Mouse (Mus musculus) forelimb bud, embryonic 11.5 days (tissue): ENCODE measurements around the gene Stox2.

Experiments
- DNase-seq: peaks from one replicate; pipeline ENCODE4 v3.0.0-alpha.2; 2012; ENCODE audit warnings: low read depth, low spot score

Stox2 gene

DNA sequence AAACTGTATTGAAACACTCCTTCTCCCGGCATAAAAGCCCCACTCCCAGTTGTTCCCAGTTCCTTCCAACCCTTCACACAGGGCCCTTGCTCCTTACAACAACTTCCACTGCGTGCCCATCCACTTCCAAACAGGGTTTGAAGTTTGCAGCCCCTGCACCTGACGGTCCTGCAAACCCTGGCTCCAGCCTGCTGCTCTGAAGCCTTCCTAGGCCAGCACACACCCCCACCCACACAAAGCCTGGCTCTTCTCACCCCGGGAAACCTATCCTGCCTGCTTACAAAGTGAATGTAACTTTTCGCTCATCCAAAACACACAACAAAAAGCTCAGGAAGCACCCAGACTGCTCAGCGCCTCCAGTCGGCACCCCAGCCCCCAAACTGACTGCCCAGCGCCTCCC lies 37.1 kb downstream of the Stox2 start:
- no peak for DNase-seq

DNA sequence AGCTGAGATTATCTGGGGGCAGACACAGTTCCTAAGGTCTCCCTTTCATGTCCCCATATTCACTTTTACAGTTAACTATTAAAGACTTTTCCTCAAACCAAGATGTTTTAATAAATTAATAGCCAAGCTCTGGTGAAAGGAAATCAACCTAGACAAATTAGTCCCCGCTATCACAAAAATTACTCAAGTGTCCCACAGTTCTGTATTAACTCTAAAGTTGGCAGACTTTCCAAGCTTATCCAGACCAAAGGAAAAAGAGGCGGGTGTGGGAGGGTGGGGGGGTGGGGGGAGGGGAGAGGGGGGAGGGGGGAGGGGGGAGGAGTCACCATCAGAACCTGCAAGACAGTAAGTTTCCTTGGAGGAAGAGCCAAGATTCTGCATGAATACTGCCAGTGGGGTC lies 41.3 kb downstream of the Stox2 start:
- DNase-seq, result no peak

DNA sequence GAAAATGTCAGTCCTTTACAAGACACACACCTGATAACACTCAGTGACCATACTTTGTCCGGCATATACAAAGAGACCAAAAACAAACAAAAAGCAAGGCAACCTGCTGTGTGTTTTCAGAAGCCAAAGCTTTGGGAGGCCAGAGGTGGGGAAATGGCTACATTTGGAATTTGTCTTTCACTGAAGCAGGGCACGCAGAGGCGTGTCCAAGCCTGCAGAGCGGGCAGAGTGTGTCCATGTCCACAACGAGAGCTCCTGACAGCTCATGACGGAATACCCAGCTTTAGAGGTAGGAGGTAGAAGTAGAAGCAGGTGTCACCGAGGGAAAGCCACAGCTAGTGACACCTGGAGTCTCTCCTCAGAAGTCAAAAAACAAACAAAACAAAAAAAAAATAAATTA lies 53.2 kb downstream of the Stox2 start:
- no peak for DNase-seq

DNA sequence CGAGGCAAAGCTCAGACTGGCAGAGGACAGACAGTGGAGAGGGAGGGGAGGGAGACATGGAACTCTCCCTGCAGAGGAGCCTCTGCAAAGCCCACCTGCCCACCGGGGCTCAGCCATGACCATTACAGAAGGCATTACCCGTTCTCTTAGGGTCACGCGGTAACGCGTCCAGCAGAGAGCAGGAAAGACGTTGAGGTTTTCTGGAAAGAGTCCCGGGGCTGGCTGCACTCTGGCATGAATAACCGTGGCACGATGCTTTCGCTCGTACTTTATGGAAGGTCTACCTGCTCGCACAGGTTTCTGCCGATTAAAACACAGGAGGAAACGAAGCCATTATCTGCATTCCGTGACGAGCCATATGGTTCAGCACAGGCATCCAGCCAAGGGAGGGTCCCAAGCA lies 53.9 kb downstream of the Stox2 start:
- no peak for DNase-seq

DNA sequence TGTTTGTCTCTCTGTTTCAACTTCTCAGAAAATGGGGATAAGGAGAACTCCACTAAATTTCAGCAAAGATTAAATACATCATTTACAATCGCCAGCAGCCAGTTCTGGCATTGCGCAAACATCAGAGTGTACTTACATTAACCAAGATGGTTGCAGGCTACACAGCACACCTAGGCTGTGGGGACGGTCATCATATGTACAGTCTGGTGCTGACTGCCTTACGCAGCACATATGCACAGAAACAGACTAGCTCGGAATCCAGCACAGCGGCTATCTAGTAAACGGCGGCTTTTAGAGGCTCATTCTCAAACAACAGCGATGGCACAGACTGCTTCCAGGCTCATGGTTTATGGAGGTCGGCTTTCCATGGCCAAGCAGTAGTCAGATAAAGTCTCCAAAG lies 54.3 kb downstream of the Stox2 start:
- no peak for DNase-seq

DNA sequence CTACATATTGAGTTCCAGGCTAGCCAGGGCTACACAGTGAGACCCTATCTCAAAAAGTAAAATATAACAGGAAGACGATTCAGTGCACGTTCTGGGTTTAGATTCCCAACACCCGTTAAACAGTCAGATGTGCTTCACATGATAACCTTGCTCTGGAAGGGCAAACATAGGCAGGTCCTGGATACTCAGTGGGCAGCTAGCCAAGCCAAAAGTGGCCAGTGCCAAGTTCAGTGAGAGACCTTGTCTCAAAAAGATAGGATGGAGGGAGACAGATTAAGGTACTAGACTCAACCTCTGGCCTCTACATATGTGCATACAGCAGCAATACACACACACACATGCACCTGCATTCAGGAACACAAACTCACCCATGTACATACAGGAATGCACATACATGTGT lies 56.7 kb downstream of the Stox2 start:
- no peak for DNase-seq

DNA sequence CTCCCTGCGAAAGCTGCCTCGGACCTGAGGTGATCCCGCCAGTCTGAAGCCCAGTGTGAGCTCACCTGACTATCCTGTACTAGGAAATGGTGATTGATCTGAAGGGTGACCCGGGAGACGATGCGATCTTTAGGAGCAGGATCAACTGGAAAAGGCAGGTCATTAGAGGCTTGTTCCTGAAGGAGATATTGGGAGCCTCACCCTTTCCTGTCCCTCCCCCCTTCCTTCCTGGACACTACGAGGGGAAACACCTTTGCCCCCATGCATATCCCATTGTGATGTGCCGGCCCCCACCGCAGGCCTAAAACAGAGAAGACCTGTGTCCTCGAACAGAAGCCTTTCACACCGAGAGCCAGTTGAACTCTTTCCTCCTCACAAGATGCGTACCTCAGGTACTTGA lies 58.0 kb downstream of the Stox2 start:
- DNase-seq, result no peak

DNA sequence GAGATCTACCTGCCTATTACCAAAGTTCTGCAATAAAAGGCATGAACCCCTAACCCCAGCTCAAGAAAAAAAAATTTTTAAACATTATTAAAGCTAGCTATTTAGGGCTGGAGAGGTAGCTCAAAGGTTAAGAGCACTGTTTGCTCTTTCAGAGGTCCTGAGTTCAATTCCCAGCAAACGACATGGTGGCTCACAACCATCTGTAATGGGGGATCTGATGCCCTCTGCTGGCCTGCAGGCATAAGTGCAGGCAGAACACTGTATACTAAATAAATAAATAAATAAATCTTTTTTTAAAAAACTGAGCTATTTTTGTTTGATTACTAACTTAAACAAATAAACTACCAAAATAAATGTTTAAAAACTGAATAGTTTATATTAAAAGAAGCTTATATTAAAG lies 60.4 kb downstream of the Stox2 start:
- DNase-seq, result no peak

DNA sequence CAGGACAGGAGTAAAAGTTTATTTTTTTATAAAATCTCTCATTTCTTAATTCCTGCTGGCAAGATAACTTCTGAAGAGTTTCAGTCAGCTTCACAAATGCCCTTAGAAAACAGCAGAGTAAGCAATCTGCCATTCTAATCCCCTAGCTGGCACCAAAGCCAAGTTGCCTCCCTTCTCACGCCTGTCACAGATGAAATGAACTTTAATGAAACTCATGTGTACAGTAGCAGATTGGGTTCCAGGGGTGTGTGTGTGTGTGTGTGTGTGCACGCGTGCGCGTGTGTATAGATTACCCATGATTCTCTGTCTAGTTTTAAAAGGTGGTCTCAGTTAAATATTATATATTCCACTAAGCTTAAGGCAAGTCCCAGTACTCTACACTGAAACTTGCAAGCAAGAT lies 62.0 kb downstream of the Stox2 start:
- DNase-seq, result no peak

DNA sequence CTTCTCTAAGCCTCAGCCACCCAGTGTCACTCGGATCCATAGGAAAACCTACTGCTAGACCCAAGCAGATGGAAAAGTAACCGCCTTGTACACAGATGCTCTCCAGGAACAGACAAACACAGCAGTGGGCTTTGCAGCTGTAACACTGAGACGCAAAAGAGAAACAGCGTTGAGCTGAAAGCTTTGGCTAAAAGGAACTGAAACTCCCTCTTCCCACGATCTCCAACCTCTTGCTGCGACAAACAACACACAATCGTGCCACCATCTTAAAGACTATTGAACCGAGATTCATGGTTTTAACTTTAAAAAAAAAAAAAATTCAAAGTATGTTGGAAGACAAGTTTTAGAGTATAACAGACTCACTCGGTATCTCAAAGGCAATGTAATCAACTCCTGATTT lies 62.5 kb downstream of the Stox2 start:
- DNase-seq, result no peak

DNA sequence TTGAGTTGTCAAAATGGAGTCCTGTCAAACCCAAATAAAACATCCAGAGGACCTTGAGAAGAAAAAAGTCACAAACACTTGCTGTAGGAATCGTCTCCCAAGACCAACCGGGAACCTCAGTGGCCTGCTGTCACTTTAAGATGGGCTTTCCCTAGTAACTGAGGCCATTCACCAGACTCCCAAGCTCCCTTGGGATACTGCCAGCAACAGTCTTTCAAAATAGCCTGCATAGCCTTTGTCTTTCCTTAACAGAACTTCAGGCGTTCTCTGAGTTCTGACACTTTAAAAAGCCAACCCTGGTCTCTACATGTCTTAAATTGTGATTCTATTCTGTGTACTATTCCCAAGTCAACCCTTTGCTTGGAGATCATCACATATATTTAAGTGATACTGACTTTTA lies 64.9 kb downstream of the Stox2 start:
- DNase-seq, result no peak

DNA sequence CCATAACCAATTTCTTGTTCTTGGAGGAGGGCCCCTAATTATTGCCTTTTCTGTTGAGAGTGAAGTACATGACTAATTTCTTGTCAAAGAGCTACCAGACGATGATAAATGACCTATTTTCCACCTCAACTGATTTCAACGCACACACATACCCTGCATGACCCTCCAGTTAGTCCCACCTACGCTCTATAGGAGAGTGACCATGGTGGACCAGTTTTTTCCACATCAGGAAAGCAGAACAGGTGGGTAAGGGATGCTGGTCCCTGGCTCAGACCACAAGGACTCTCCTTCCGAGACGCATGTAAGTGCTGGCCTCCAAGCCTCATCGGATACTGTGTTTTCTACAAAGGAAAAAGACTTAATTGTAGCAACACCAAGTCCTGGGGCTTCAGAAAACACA lies 65.4 kb downstream of the Stox2 start:
- DNase-seq, result no peak

DNA sequence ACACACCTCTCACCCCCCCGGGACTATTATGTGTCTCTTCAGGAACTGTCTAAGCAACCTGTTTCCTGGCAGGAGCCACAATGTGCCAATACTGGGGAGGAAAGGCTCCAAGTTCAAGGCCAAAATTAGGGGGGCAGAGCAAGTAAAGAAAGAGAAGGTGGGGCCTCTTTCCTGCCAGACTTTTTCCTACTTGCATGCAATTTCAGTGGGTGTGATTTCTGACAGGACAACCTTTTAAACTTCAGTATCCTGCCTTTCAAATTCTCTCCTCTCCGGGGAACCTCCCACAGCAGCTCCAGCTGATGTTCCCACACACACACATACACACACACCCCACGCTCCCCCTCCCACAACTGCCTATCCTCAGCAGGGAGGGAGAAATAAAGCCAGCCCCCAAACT lies 66.1 kb downstream of the Stox2 start:
- DNase-seq, result no peak

DNA sequence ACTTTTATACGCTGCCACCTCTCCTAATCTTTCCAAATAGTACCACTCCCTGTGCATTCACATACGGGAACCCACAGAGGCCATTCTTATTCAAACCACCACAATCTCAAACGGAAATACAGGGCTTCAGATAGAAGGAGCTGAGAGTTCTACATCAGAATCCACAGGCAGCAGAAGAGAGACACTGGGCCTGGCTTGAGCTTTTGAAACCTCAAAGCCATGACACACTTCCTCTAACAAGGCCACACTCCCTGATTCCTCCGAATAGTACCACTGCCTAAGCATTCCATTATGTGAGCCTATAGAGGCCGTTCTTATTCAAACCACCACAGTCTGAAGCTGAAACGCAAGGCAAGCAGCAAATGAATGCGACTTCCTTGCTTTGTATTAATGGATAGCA lies 69.5 kb downstream of the Stox2 start:
- no peak for DNase-seq

DNA sequence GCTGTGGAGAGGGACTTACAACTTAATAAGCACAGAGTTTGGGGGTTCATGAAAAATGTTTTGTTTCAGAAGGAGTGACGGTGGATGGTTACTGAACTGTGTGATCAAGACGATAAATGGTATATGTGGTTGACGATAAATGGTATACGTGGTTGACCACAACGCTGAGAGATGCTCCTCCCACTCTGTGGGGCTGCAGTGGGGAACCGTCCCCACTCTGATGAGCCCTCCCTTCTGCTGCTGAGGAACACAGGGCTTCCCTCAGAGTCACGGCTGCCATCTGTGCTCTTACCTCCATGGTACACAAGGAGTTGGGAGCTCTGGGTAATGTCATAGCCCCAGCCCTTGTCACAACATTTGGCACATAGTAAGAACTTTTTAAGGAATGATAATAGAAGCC lies 72.4 kb downstream of the Stox2 start:
- DNase-seq, result no peak

DNA sequence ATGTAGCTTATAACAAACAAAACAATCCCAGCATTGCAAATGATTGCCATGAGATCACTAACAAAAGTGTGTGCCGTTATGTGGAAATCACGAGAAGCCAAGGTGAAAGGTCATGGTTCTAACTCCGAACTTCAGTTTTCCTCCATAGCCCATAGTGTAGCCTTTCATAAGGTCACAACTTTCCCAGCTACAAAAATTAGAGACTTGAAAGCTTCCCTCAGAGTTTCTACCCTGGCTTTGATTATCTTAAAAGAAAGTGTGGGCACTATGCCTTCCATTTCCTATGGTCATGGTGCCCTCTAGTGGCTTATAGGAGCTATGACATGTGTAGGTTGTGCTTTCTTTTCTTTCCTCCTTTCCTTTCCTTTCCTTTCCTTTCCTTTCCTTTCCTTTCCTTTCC lies 74.6 kb downstream of the Stox2 start:
- peak; percentile 68 for DNase-seq

DNA sequence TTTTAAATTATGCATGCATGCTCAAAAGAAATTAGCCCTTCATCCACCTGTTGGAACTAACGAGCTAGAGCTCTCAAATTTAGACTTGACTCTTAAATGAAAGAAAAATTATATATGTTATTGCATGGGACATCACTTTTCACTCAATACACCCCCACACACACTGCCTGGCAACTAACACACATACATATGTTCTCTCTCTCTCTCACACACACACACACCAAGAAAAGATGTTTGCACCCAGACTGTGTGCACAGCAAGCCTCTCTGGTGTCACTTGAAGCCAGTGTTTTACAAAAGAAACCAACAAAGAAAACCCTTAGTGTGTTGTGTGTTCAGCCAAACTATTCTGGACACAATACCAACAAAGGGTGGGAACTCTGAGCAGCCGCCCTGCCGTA lies 75.1 kb downstream of the Stox2 start:
- DNase-seq, result no peak

DNA sequence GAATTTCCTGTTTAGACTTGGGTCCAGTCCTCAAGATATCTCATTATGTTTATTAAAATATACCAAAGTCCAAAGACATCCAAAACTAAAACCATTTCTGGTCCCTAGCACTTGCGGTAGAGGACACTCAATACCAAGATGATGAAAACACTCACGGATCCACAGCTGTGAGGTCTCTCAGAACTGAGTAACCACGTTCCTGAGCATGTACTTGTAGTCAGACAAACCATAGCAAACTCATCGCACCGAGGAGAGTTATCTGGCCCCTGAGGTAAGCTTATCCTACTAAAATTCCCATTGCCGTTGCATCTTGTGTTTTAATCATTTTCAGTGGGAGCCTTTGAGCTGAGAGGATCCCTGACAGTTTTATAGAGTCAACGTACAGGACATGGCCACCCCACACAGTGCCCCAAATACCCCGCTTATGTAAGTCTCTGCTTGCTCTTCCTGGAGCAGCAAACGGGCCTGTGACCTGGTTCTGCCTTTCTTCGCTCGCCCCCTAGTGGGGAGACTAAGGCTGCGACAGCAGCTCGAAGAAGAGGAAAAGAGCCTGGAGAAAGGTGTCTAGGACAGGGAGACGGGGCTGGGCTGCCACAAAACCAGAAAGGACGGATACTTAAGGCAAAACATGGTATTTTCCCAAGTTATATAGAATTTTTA lies 75.6 kb downstream of the Stox2 start:
- DNase-seq, result peak; percentile 90

DNA sequence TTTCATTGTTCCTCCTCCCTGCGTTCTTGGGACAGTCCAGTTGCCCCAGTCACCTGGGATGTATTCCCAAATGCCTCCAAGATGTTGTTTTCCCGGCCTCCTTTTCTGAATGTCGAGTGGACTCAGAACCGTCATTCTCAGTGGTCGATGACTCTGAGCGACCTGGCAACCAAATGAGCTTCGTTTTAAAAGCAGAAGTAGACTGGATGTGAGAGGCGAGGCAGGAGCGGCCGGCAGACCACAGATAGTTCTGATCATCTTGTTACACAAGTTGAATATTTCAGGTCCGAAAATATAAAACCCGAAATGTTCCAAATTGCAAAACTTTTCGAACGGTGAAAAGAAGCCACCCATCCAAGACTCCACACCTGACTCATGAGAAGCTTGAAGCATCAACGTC lies 76.2 kb downstream of the Stox2 start:
- no peak for DNase-seq

DNA sequence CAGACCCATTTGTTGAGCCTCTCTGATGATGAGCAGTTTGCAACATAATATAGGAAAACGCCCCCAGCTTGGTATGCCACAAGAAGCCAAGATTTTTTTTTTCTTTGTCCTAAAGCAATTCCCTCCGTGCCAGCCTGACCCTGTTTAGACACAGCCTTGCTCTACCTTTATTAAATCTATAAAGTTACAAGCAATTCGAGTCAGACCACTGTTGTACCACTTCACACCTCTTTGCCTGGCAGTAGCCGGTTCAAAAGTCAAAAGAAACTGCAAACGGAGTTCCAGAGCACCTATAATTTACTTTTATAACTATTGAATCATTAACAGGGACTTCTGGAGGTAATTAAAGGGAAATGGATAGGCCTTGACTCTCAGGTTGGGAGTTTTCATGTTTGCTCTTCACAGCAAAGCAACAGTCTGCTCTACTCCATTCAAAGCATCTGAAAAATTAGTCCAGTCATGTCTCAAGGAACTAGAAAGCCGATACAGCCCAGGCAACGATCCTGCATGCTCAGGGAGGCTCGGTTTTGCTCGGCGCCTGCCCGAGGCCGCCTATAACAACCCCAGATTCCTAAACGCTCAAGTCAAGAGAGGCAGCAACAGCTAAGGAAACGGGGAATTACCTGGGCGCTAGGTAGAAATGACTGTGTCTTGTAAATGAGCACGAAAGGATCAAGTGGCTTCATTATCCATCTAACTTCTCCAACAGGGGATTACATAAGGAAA lies 77.0 kb downstream of the Stox2 start:
- peak; percentile 50 for DNase-seq

DNA sequence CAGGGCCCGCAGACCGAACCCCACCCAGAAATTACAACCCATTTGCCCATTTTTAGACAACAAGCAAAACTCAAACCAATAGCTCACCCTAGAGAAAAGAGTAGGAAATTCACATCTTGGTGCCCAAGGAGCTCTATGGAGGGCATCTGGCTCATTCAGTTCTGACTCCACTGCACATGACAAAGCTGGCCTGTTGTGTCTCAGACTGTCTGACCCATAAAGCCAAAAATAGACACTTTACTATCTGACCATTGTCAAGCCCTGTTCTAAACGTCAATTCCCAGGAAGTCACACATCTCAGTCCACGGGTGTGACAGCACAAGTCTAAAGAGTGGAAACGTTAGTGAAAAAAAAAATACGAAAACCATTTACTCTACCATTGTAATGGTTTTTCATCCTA lies 79.1 kb downstream of the Stox2 start:
- no peak for DNase-seq

DNA sequence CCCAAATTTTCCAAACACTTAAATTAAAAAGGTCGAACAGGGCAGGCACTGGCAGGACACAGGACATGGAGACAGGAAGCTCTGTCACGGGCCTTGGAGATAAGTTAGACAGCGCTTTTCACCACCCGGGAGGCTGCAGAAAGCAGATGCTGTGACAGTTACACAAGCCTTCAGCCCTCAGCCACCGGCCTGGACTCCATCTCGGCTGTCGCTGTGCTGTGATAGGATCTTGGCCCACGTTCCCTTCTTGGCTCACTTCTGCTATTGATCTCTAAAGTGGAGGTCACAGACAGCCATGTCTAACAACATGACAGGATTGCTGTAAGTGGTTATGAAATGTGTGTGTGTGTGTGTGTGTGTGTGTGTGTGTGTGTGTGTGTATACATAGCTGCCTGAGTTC lies 82.9 kb downstream of the Stox2 start:
- no peak for DNase-seq

DNA sequence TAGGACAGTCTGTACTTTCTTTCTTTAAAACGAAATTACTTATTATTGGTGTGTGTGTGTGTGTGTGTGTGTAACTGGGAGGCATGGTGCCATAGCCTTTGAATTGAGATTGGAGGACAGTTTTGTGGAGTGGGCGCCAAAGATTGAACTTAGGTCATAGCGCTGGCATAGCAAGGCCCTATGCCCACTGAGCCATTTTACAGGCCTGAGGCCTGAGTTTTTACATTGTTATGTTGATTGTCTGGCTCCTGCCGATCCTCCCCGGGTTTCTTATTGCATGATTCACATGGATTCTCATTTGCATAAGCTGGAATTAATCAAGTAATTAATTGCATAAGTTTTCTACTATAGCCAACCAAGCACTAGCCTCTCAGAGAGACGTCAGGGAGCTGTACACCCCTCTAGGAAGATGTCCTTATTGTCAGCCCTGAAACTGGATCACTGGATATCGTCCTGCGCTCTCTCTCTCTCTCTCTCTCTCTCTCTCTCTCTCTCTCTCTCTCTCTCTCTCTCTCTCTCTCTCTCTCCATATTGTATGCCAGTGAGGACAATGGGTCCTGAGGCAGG lies 90.7 kb downstream of the Stox2 start:
- DNase-seq, result no peak
